Mouse (Mus musculus) liver, adult 2 months (tissue): Measurements from ENCODE around the gene Rapgef3. TPM values are rescaled to one million over a fixed set of nuclear protein-coding genes. Genes with fewer than 3 reads are reported as not detected.

Experiments used
- DNase-seq: peaks from one replicate; pipeline ENCODE4 v3.0.0-alpha.2; 2011; ENCODE audit warnings: low read depth, low spot score; ENCODE audit errors: extremely low read depth
- H3K27ac ChIP-seq: fragments of 200-500 bp; replicated peaks from 2 replicates; pipeline ENCODE4 v1.5.1; 2012; ENCODE audit warnings: low read depth, mild to moderate bottlenecking, control low read depth, inconsistent platforms, low read length; ENCODE audit not compliant: insufficient read depth
- H3K27me3 ChIP-seq: fragments of 200-500 bp; 2 replicates; pipeline ENCODE4 v1.6.1; 2012; ENCODE audit warnings: mild to moderate bottlenecking, moderate library complexity, low read length, inconsistent platforms; ENCODE audit not compliant: control insufficient read depth, insufficient read depth
- H3K36me3 ChIP-seq: fragments of 200-500 bp; 2 replicates; pipeline ENCODE4 v1.6.1; 2012; ENCODE audit warnings: low read length, inconsistent platforms; ENCODE audit not compliant: control insufficient read depth, insufficient read depth
- H3K4me1 ChIP-seq: fragments of 200-500 bp; 2 replicates; pipeline ENCODE4 v1.6.1; 2011; ENCODE audit warnings: low read length; ENCODE audit not compliant: control insufficient read depth, insufficient read depth
- H3K4me3 ChIP-seq: fragments of 200-500 bp; 2 replicates; pipeline ENCODE4 v1.5.1; 2011; ENCODE audit warnings: low read depth, mild to moderate bottlenecking, control low read depth, low read length, moderate library complexity; ENCODE audit not compliant: insufficient read depth
- H3K79me2 ChIP-seq: fragments of 200-500 bp; 2 replicates; pipeline ENCODE4 v1.6.1; 2012; ENCODE audit warnings: inconsistent platforms, mild to moderate bottlenecking, low read length, moderate library complexity; ENCODE audit not compliant: control insufficient read depth, insufficient read depth
- H3K9ac ChIP-seq: fragments of 200-500 bp; 2 replicates; pipeline ENCODE4 v1.6.1; 2012; ENCODE audit warnings: low read depth, mild to moderate bottlenecking, control low read depth, inconsistent platforms, low read length
- CTCF ChIP-seq: fragments of 200-500 bp; IDR thresholded peaks from 2 replicates; pipeline ENCODE4 v1.5.1; 2011; ENCODE audit warnings: low read depth, low read length, control low read depth
- POLR2A ChIP-seq: fragments of 200-500 bp; IDR thresholded peaks from 2 replicates; pipeline ENCODE4 v1.6.1; 2011; ENCODE audit warnings: low read length, control low read depth; ENCODE audit not compliant: insufficient read depth; ENCODE audit errors: extremely low read depth
- WGBS: fragments of 180-500 bp; shearing (Covaris S2); methylation state at CpG from one replicate; pipeline ENCODE4 v1.1.7; 2018; 5-methylcytosine and 5-hydroxymethylcytosine counted together
- polyA plus RNA-seq: library from polyadenylated mRNA; depleted of rRNA; stranded (reverse); fragments of >200 nt; gene quantifications from 2 replicates; pipeline ENCODE4 v1.2.3, GENCODE M21; 2012
- total RNA-seq: library from RNA; depleted of rRNA; stranded (reverse); fragments of >200 nt; gene quantifications from 2 replicates; pipeline ENCODE4 v1.2.3, GENCODE M21; 2014

Rapgef3 gene
- total and polyA plus RNA-seq, 2 experiments, result 1.8 to 4.9 TPM

DNA sequence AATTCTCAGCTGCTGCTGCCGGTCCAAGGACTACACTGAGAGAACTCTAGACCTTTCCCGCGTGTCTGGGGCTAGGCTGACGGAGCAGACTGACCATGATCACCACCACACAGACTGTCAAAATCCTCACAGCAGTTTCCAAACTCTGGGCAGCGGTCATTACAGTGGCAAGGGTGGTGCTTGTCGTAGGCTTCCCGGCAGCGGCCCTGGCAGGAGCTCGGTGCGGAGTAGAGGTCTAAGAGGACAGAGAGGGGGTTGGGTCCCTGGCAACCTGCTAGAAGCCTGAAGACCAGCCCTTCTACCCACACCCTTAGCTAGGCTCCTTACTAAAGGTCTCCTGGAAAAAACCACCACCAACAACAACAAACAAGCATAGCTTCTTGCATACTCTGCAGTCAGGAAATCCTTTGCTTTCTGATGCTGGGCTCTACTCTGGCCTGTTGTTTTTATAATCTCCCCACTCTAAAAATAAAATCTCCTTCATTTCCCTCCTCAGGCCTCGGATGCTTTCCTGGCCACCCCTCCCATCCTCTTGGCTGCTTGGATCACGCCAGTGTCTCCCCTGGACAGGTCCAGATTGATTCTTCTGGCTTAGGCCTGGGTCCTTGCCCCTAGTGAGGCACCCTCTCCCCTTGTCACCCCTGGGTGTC, 47.6 kb downstream of the Rapgef3 start:
- H3K27ac ChIP-seq, result peak overlapping the region; percentile 89
- TF ChIP-seq CTCF (no peak), POLR2A (no peak)
- 80% methylated on average over 12 of the region's 12 CpGs for WGBS
- no peak for DNase-seq
- H3K27me3 ChIP-seq, result no peaks in the 10 kb centered on the region
- H3K36me3 ChIP-seq, result no peaks in the 10 kb centered on the region
- peak overlapping the region; percentile 32; the same call in 1 of the 2 replicates for H3K4me3 ChIP-seq
- H3K4me1 ChIP-seq, result no peaks in the 10 kb centered on the region
- peak overlapping the region; percentile 51 for H3K9ac ChIP-seq
- no peaks in the 10 kb centered on the region for H3K79me2 ChIP-seq

DNA sequence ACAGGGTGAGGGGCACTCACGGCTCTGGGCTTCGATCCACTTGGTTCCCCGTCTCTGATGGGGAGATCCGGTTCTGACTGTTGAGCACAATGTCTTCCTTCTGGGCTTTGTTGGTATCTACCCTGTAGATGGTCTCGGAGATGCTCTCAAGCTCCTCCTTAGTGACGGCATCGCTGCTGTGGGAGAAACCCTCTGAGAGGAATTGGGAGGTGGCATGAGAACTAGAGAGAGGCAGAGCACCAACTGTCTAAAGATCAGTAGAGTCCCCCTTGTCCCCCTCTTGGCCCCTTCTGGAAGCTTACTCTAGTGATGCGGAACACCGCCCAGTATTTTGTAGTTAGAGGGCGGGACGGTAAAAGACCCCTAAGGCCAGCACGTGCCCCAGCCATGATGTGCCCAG, 48.3 kb downstream of the Rapgef3 start:
- Histone ChIP-seq H3K27ac (peak overlapping the region; percentile 89), H3K27me3 (no peaks in the 10 kb centered on the region), H3K79me2 (no peaks in the 10 kb centered on the region), H3K9ac (peak overlapping the region; percentile 51; the same call in 1 of the 2 replicates), H3K4me3 (no peak overlapping the region), H3K4me1 (no peaks in the 10 kb centered on the region), H3K36me3 (no peaks in the 10 kb centered on the region)
- TF ChIP-seq POLR2A (no peak), CTCF (no peak)
- WGBS, result 86% methylated on average over 12 of the region's 12 CpGs
- no peak for DNase-seq

DNA sequence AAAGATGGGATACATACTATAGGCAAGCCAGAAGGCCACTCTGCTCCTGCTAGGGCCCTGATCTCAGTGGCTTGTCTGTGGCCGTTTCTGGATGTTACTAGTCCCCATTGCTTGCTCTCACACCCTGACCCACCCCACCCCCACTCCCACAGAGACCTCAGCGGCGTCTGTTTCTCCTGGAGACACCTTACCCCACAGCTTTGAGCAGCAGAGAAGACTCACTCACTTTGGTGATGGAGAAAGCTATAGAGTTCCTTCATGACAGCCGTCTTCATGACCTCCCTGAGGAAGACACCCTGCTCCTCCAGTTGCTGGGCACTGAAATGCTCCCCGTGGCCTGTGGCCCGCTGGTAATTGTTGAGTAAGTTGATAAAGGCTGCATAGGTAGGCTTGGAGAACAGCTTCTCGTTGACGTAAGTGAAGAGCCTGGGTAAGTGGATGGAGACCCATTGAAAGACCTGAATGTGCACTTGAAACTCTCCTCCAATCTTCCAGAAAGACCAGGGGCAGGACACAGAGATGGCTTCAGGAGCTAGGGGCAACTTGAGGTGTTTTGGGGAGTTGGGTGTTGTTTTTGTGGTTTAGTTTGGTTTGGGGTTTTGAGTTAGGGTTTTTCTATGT, 49.1 kb downstream of the Rapgef3 start:
- Histone ChIP-seq H3K9ac (no peak overlapping the region), H3K36me3 (no peaks in the 10 kb centered on the region), H3K4me3 (no peak overlapping the region), H3K4me1 (no peaks in the 10 kb centered on the region), H3K27ac (no peak overlapping the region), H3K79me2 (no peaks in the 10 kb centered on the region), H3K27me3 (no peaks in the 10 kb centered on the region)
- WGBS, result 72% methylated on average over 8 of the region's 8 CpGs
- TF ChIP-seq POLR2A (no peak), CTCF (no peak)
- no peak for DNase-seq

DNA sequence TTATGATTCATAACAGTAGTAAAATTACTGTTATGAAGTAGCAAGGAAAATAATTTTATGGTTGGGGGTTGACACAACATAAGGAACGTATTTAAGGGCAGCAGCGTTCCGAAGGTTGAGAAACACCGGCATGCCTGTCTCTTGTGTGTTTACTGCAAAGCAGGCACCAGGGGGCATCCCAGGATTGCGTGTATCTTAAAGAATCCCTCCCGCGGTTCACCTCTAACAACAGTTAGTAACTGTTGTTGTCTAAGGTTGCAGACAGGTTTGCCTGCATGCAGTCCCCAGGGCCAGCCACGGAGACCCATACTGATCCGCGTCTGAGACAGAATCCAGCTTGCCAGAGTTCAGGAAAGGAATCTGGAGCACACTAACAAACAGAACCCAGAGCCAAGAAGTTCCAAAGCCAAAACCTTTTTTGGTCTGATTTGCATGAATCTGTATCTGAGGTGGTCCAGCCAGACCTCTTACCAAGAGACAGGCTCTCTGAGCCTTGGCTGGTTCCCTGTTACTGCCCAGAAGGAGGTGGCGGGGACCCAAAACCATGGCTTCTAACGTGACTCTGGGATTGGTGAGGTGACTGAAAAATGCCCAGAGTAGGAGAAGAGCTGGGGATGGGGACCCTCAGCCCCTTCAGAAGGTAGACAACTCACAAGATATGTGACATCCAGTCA, 49.8 kb downstream of the Rapgef3 start:
- peak; percentile 38 for DNase-seq
- H3K36me3 ChIP-seq, result no peaks in the 10 kb centered on the region
- peak overlapping the region; percentile 40; the same call in 1 of the 2 replicates for H3K9ac ChIP-seq
- no peak for TF ChIP-seq POLR2A
- peak; percentile 75 for TF ChIP-seq CTCF
- no peak overlapping the region for H3K27ac ChIP-seq
- H3K4me3 ChIP-seq, result no peak overlapping the region
- no peaks in the 10 kb centered on the region for H3K4me1 ChIP-seq
- 18% methylated on average over 12 of the region's 12 CpGs for WGBS
- H3K27me3 ChIP-seq, result no peaks in the 10 kb centered on the region
- H3K79me2 ChIP-seq, result no peaks in the 10 kb centered on the region

DNA sequence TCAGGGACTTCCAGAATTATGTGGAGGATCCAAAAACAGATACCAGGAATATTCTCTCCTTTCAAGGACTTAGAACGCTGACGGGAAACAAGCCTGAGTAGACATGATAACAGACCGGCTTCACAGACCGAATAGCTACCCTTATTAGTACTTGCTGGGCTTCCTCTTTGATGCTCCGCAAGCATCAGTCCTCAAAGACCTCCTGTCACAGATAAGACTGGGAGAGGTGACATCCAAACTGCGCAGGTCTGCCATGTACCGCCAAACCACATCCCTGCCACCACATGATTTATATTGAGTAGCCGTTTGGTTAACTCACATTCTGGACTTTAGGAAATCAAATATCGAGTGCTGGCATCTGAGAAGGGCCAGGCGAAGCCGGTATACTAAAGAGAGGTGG, 51.0 kb downstream of the Rapgef3 start:
- Histone ChIP-seq H3K4me1 (no peaks in the 10 kb centered on the region), H3K9ac (no peak overlapping the region), H3K79me2 (no peaks in the 10 kb centered on the region), H3K27me3 (no peaks in the 10 kb centered on the region), H3K4me3 (no peak overlapping the region), H3K36me3 (no peaks in the 10 kb centered on the region), H3K27ac (no peak overlapping the region)
- TF ChIP-seq POLR2A (no peak), CTCF (no peak)
- DNase-seq, result no peak
- 83% methylated on average over 11 of the region's 11 CpGs for WGBS
